Comparison of ENCODE assay signal across 19 mouse cellular contexts in the genomic region with DNA sequence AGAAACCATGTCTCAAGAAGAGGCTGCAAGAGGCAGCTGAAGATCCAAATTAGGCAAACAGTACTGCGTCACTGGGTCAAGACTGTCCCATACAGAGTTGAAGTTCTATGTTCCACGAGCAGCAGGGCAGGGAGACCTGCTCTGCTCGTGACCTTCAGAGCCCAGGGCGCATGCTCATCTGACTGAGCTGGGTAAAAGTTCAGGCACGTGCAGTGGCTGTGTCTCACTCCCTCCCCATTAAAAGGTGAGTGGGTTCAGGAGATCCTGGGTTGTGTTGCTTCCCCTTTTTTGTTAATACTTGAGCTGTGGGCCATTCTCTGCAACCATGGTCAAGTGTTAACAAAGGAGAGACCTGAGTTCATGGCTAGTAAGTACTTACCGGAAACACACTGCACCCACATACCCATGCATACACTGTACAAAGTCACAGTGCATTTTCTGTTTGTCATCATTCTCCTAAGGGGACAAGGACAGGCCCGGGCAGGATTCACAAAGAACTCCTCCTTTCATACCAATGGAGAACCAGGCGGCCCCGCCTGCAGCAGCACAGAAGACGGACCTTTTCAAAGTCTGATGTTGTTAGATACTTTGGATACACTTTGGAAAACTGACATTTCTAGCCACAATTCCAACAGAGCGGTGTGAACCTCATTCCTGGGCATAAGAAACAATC. TPM values are rescaled to one million over a fixed set of nuclear protein-coding genes. Genes with fewer than 3 reads are reported as not detected.
DNase-seq lines count a peak whose midpoint lies in the region; ATAC-seq lines count a peak whose summit lies in the region.
"Had no signal": no experiment of that assay in that cellular context is flagged by ENCODE, and none has a peak within 500 bp of the region (broad histone marks: within the 10 kb centered on the region; RNA-seq: fewer than 3 reads in every experiment).

No protein-coding gene starts in this region.

- H3K4me3 ChIP-seq in kidney, embryonic 14.5 days (ENCODE audit: low read length): no peak overlapping the region
- no peak overlapping the region for H3K4me3 ChIP-seq in midbrain, embryonic 15.5 days
- no peak overlapping the region for H3K4me3 ChIP-seq in hindbrain, embryonic 11.5 days (ENCODE audit: low read depth, low read length)
- H3K4me3 ChIP-seq: embryonic facial prominence, embryonic 13.5 days; forebrain, embryonic 12.5 days; gastrocnemius, adult 2 months; hindbrain, embryonic 13.5 days; layer of hippocampus, adult 2 months; limb, embryonic 15.5 days; neural tube, embryonic 13.5 days had no signal

- WGBS in kidney, embryonic 14.5 days: 82% methylated on average over 11 of the region's 11 CpGs
- WGBS in midbrain, embryonic 15.5 days: 87% methylated on average over 11 of the region's 11 CpGs
- 86% methylated on average over 11 of the region's 11 CpGs for WGBS in hindbrain, embryonic 11.5 days

- H3K27me3 ChIP-seq in kidney, embryonic 14.5 days (ENCODE audit: control insufficient read depth, insufficient read depth, low read length): no peaks in the 10 kb centered on the region
- no peaks in the 10 kb centered on the region for H3K27me3 ChIP-seq in midbrain, embryonic 15.5 days (replicated peaks)
- H3K27me3 ChIP-seq in hindbrain, embryonic 11.5 days (ENCODE audit: control insufficient read depth, insufficient read depth, low read length): no peaks in the 10 kb centered on the region
- H3K27me3 ChIP-seq: embryonic facial prominence, embryonic 13.5 days; forebrain, embryonic 12.5 days; hindbrain, embryonic 13.5 days; limb, embryonic 15.5 days; neural tube, embryonic 13.5 days had no signal

- no peak overlapping the region for H3K27ac ChIP-seq in kidney, embryonic 14.5 days (ENCODE audit: low read depth, low read length)
- no peak overlapping the region for H3K27ac ChIP-seq in midbrain, embryonic 15.5 days
- H3K27ac ChIP-seq in hindbrain, embryonic 11.5 days (ENCODE audit: low read depth, low read length): no peak overlapping the region
- H3K27ac ChIP-seq: embryonic facial prominence, embryonic 13.5 days; forebrain, embryonic 12.5 days; gastrocnemius, adult 2 months; hindbrain, embryonic 13.5 days; layer of hippocampus, adult 2 months; limb, embryonic 15.5 days; macrophage; neural tube, embryonic 13.5 days had no signal

- H3K4me2 ChIP-seq in kidney, embryonic 14.5 days (replicated peaks; ENCODE audit: low read depth, low read length): no peak overlapping the region
- no peak overlapping the region for H3K4me2 ChIP-seq in midbrain, embryonic 15.5 days
- H3K4me2 ChIP-seq in hindbrain, embryonic 11.5 days (replicated peaks; ENCODE audit: low read depth, low read length): no peak overlapping the region
- H3K4me2 ChIP-seq: embryonic facial prominence, embryonic 13.5 days; forebrain, embryonic 12.5 days; hindbrain, embryonic 13.5 days; limb, embryonic 15.5 days; neural tube, embryonic 13.5 days had no signal

- peaks cover 16% of the 10 kb centered on the region; the same call in 1 of the 2 replicates for H3K4me1 ChIP-seq in kidney, embryonic 14.5 days (ENCODE audit: control insufficient read depth, insufficient read depth, low read length)
- H3K4me1 ChIP-seq in midbrain, embryonic 15.5 days: no peaks in the 10 kb centered on the region
- no peaks in the 10 kb centered on the region for H3K4me1 ChIP-seq in hindbrain, embryonic 11.5 days (replicated peaks; ENCODE audit: control insufficient read depth, insufficient read depth, low read length)

- H3K9me3 ChIP-seq in kidney, embryonic 14.5 days (ENCODE audit: control insufficient read depth, low read length): no peaks in the 10 kb centered on the region
- H3K9me3 ChIP-seq in midbrain, embryonic 15.5 days: no peaks in the 10 kb centered on the region
- no peaks in the 10 kb centered on the region for H3K9me3 ChIP-seq in hindbrain, embryonic 11.5 days (ENCODE audit: control insufficient read depth, low read length)
- H3K9me3 ChIP-seq: embryonic facial prominence, embryonic 13.5 days; forebrain, embryonic 12.5 days; hindbrain, embryonic 13.5 days; limb, embryonic 15.5 days; neural tube, embryonic 13.5 days had no signal

- ATAC-seq in kidney, embryonic 14.5 days (ENCODE audit: low FRiP score, low TSS enrichment): no peak
- ATAC-seq in common myeloid progenitor, adult 5-6 weeks (replicated peaks; ENCODE audit: low read depth, poor library complexity, severe bottlenecking): 0 out of 2 replicates have a peak, but pooled peaks have one; percentile 33
- ATAC-seq in midbrain, embryonic 15.5 days (replicated peaks): no peak
- ATAC-seq in hindbrain, embryonic 11.5 days (ENCODE audit: low FRiP score): no peak

- DNase-seq in adrenal gland, postnatal 14 days: peak; percentile 27
- DNase-seq in adrenal gland, adult 8-10 months: no peak
- DNase-seq in kidney, adult 11 months: peak; percentile 83
- DNase-seq in kidney, postnatal 36 days: peak; percentile 82
- DNase-seq in hindbrain, embryonic 11.5 days (ENCODE audit: low spot score): no peak
- DNase-seq: cerebellum, adult 9-11 months; midbrain, embryonic 14.5 days; right cerebral cortex, adult 18-20 months had no signal

- H3K9ac ChIP-seq in kidney, embryonic 14.5 days (ENCODE audit: low read depth, low read length): no peak overlapping the region
- no peak overlapping the region for H3K9ac ChIP-seq in midbrain, embryonic 15.5 days
- H3K9ac ChIP-seq in hindbrain, embryonic 11.5 days (ENCODE audit: low read depth, low read length): no peak overlapping the region
- H3K9ac ChIP-seq: embryonic facial prominence, embryonic 13.5 days; forebrain, embryonic 12.5 days; hindbrain, embryonic 13.5 days; limb, embryonic 15.5 days; neural tube, embryonic 13.5 days had no signal

- H3K36me3 ChIP-seq in kidney, embryonic 14.5 days (ENCODE audit: control insufficient read depth, insufficient read depth, low read length): no peaks in the 10 kb centered on the region; the same call in 1 of the 2 replicates
- no peaks in the 10 kb centered on the region for H3K36me3 ChIP-seq in midbrain, embryonic 15.5 days (replicated peaks)
- no peaks in the 10 kb centered on the region for H3K36me3 ChIP-seq in hindbrain, embryonic 11.5 days (ENCODE audit: control insufficient read depth, insufficient read depth, low read length)
- H3K36me3 ChIP-seq: embryonic facial prominence, embryonic 13.5 days; forebrain, embryonic 12.5 days; hindbrain, embryonic 13.5 days; limb, embryonic 15.5 days; neural tube, embryonic 13.5 days had no signal

RNA-seq across cellular contexts. Expression of a gene that starts 10.0 kb away (rescaled TPM):
- 14.6 and 15.1 TPM in 2 replicates for total RNA-seq in adrenal gland, postnatal 14 days (2021)
- total RNA-seq in adrenal gland, adult 8-10 months (2022): 10 to 100 TPM; 14.5 to 22.8 (median 16.7) TPM
- polyA plus RNA-seq in kidney, embryonic 14.5 days (2014; fragmentation: Nextera tagmentation; extraction: Ambion mirVana): 11.7 and 14.8 TPM in 2 replicates
- 23.8 and 25.5 TPM in 2 replicates for total RNA-seq in common myeloid progenitor, adult 5-6 weeks (2017)
- 13.7 and 13.8 TPM in 2 replicates for polyA plus RNA-seq in midbrain, embryonic 15.5 days (2015; fragmentation: Nextera tagmentation; extraction: Ambion mirVana)
- polyA plus RNA-seq in hindbrain, embryonic 11.5 days (2014; fragmentation: Nextera tagmentation; extraction: Ambion mirVana): 5.9 and 7.9 TPM in 2 replicates

Comparison
In these comparisons a context has a peak if more than half of its experiments do, and no peak if none do; other contexts are left out.
1. DNase-seq: peak in adrenal gland, postnatal 14 days (single experiment), kidney, adult 11 months (single experiment) and kidney, postnatal 36 days (2 of 2); none in adrenal gland, adult 8-10 months (single experiment) and hindbrain, embryonic 11.5 days (single experiment).